Mouse (Mus musculus) limb, embryonic 10.5 days (tissue): ENCODE measurements around the gene Slc25a22. TPM values are rescaled to one million over a fixed set of nuclear protein-coding genes. Genes with fewer than 3 reads are reported as not detected.

Source experiments
- polyA plus RNA-seq: library from polyadenylated mRNA; unstranded; fragments of >200 nt; fragmentation: Nextera tagmentation; extraction: Ambion mirVana; gene quantifications from 2 replicates; pipeline ENCODE4 v1.2.1, GENCODE M21; 2016

Slc25a22 gene
- polyA plus RNA-seq, 1 experiment from 2014 or later: 43.6 TPM

Other genes starting within 250 kb of the Slc25a22 start
- gene Hras, start 243.9 kb downstream of the Slc25a22 start, polyA plus RNA-seq: 101 and 104 TPM in 2 replicates
- 14.0 and 21.8 TPM in 2 replicates for gene Lrrc56, start 243.7 kb downstream of the Slc25a22 start, polyA plus RNA-seq
- gene Lmntd2, start 223.8 kb downstream of the Slc25a22 start, polyA plus RNA-seq: 3.5 and 4.5 TPM in 2 replicates
- gene Rassf7, start 222.0 kb downstream of the Slc25a22 start, polyA plus RNA-seq: 44.7 and 53.5 TPM in 2 replicates
- 121 and 131 TPM in 2 replicates for gene Phrf1, start 209.1 kb downstream of the Slc25a22 start, polyA plus RNA-seq
- gene Irf7, start 171.4 kb downstream of the Slc25a22 start, polyA plus RNA-seq: 0.50 and 0.73 TPM in 2 replicates
- gene Cdhr5, start 161.1 kb downstream of the Slc25a22 start, polyA plus RNA-seq: 0.19 TPM in 1 of 2 replicates, not detected in the other
- gene Sct, start 158.8 kb downstream of the Slc25a22 start, polyA plus RNA-seq: 9.7 and 11.3 TPM in 2 replicates
- gene Drd4, start 145.9 kb downstream of the Slc25a22 start, polyA plus RNA-seq: 0.68 and 0.93 TPM in 2 replicates
- 44.1 and 59.5 TPM in 2 replicates for gene Deaf1, start 110.2 kb downstream of the Slc25a22 start, polyA plus RNA-seq
- gene Tmem80, start 110.2 kb downstream of the Slc25a22 start, polyA plus RNA-seq: 42.9 and 46.1 TPM in 2 replicates
- 3.4 and 5.0 TPM in 2 replicates for gene Eps8l2, start 99.0 kb downstream of the Slc25a22 start, polyA plus RNA-seq
- 258 and 272 TPM in 2 replicates for gene Taldo1, start 45.7 kb downstream of the Slc25a22 start, polyA plus RNA-seq
- 44.5 and 56.4 TPM in 2 replicates for gene Gatd1, start 23.8 kb downstream of the Slc25a22 start, polyA plus RNA-seq
- gene Cend1, start 8.4 kb downstream of the Slc25a22 start, polyA plus RNA-seq: 6.0 and 8.8 TPM in 2 replicates
- gene Pidd1, start 6.1 kb upstream of the Slc25a22 start, polyA plus RNA-seq: 26.8 and 30.0 TPM in 2 replicates
- 1,138 and 1,369 TPM in 2 replicates for gene Rplp2, start 9.5 kb upstream of the Slc25a22 start, polyA plus RNA-seq
- 11.6 and 12.4 TPM in 2 replicates for gene Pnpla2, start 17.3 kb upstream of the Slc25a22 start, polyA plus RNA-seq
- 7.0 and 7.8 TPM in 2 replicates for gene Cracr2b, start 23.2 kb upstream of the Slc25a22 start, polyA plus RNA-seq
- gene Cd151, start 29.5 kb upstream of the Slc25a22 start, polyA plus RNA-seq: 14.0 and 15.8 TPM in 2 replicates
- gene Polr2l, start 37.2 kb upstream of the Slc25a22 start, polyA plus RNA-seq: 77.2 and 86.8 TPM in 2 replicates
- 25.0 and 36.9 TPM in 2 replicates for gene Tspan4, start 37.3 kb upstream of the Slc25a22 start, polyA plus RNA-seq
- 26.7 and 27.3 TPM in 2 replicates for gene Chid1, start 102.0 kb upstream of the Slc25a22 start, polyA plus RNA-seq
- gene Ap2a2, start 124.3 kb upstream of the Slc25a22 start, polyA plus RNA-seq: 84.6 and 92.5 TPM in 2 replicates
- gene Muc6, start 217.4 kb upstream of the Slc25a22 start, polyA plus RNA-seq: 0.14 and 0.15 TPM in 2 replicates